Mouse (Mus musculus) C3H10T1/2 (cell line): ENCODE data around the gene Zmat1. TPM values are rescaled to one million over a fixed set of nuclear protein-coding genes. Genes with fewer than 3 reads are reported as not detected.

Experiments
- polyA plus RNA-seq, 2 experiments: library from polyadenylated mRNA; unstranded; fragments of >200 nt; fragmentation: generic; extraction: Trizol; gene quantifications; one replicate each; pipeline ENCODE4 v1.2.1; 2012; ENCODE audit warnings: missing spikeins in 2 of 2

The Zmat1 gene
- 1 to 10 TPM in 1 of 2 experiments, under 1 TPM in 1; 0.12 to 1.2 TPM for polyA plus RNA-seq

DNA sequence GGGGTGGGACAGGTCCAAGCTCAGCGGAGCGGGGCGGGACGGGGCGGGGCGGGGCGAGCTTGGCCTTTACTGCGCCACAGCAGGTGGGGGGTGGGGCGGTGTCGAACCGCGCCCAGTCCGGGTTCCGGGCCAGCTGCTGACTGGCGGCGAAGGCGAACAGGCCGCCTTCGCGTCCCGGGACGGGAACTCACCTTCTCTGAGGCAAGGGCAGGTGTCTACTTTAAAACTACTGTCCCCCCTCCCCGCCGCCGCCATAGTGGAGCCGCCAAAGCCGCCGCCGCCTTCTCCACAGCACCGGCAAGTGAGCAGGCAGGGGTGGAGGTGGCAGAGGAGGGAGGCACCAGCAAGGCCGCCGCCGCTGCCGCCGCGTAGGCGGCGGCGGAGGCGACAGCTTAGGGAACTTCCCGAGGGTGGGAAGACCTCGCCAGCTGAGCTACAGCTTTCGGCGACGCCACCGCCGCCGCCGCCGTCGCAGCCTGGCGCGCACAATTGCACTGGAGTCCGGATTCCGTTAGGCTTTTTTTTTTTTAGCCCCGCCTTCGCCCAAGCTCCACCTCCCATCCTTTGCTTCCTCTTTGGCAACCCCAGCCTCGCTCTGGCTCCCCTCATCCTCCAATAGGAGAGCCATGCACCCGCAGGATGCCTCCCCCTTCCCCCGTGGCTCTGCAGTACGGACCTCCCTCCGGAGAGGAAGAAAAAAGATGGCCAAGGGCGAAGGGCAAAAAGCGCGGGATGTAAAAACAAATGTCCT, at the start of gene Zmat1:
Gene Zmat1, minus strand, starts transcription at position 490 of the 751 bp plus-strand sequence.

DNA sequence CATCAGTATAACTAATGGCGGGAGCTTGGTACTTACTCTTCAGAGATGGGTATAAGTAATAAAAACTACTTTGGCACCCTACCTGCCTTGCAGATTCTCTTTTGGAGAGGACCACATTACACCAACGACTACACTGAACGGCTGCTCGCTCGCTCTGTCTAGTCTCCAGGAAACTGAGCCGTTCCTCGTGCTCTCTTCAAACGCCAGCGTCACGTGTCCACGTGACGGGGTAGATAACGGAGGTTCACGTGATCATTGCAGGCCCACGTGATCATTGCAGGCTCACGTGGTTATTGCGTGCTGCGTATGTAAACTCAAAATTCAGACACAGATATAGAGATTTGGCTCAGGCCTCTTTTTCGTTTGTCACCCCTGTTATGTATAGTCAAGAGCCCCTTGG, 44.5 kb downstream of the Zmat1 start, which contains the start of gene Nxf2:
Gene Nxf2, minus strand, starts transcription at position 209 of the 400 bp plus-strand sequence.

Other genes with a start within 250 kb of the Zmat1 start
- gene Armcx2, start 200.0 kb downstream of the Zmat1 start, polyA plus RNA-seq: 10 to 100 TPM; 16.9 to 72.0 TPM
- not detected for gene Nxf2, start 44.5 kb downstream of the Zmat1 start, polyA plus RNA-seq
- not detected for gene Gm15023, start 168.4 kb upstream of the Zmat1 start, polyA plus RNA-seq
- gene Tceal6, start 201.5 kb upstream of the Zmat1 start, polyA plus RNA-seq: not detected